Mouse (Mus musculus) intestine, embryonic 14.5 days (tissue): ENCODE measurements at regions not wholly inside any gene's neighbourhood (a gene's known extent, or its start where the extent isn't known, plus 50 kb on each side); places are given as distances from the start of the nearest gene placed in this dataset.

Source experiments
- ATAC-seq: fragments of 200-750 bp; cut with Nextera tagmentation; replicated peaks from 2 replicates; pipeline ENCODE4 v1.8.0; 2017; ENCODE audit warnings: low read depth, moderate number of reproducible peaks, moderate TSS enrichment, moderate library complexity; ENCODE audit not compliant: low FRiP score, low TSS enrichment
- DNase-seq: peaks from one replicate; pipeline ENCODE4 v3.0.0-alpha.2; 2018; ENCODE audit warnings: low spot score
- H3K27ac ChIP-seq: fragments of 300-500 bp; sonication (generic); 2 replicates; pipeline ENCODE4 v1.5.1; 2014; ENCODE audit warnings: low read depth, mild to moderate bottlenecking, control low read depth
- H3K27me3 ChIP-seq: fragments of 300-500 bp; sonication (generic); replicated peaks from 2 replicates; pipeline ENCODE4 v1.6.1; 2014; ENCODE audit warnings: low read length, control low read depth; ENCODE audit not compliant: control insufficient read depth, insufficient read depth
- H3K36me3 ChIP-seq: fragments of 300-500 bp; sonication (generic); 2 replicates; pipeline ENCODE4 v1.6.1; 2014; ENCODE audit warnings: low read length, control low read depth; ENCODE audit not compliant: control insufficient read depth, insufficient read depth
- H3K4me1 ChIP-seq: fragments of 300-500 bp; sonication (generic); replicated peaks from 2 replicates; pipeline ENCODE4 v1.6.1; 2014; ENCODE audit warnings: low read length, control low read depth, mixed read lengths; ENCODE audit not compliant: control insufficient read depth, insufficient read depth
- H3K4me2 ChIP-seq: fragments of 300-500 bp; sonication (generic); 2 replicates; pipeline ENCODE4 v1.6.1; 2014; ENCODE audit warnings: low read length
- H3K4me3 ChIP-seq: fragments of 300-500 bp; sonication (generic); 2 replicates; pipeline ENCODE4 v1.5.1; 2014; ENCODE audit warnings: low read depth, low read length, control low read depth, mixed read lengths
- H3K9ac ChIP-seq: fragments of 300-500 bp; sonication (generic); 2 replicates; pipeline ENCODE4 v1.6.1; 2014; ENCODE audit warnings: mild to moderate bottlenecking, low read length
- H3K9me3 ChIP-seq: fragments of 300-500 bp; sonication (generic); 2 replicates; pipeline ENCODE4 v1.6.1; 2016; ENCODE audit warnings: low read length, control low read depth; ENCODE audit not compliant: control insufficient read depth
- WGBS: fragments of 180-500 bp; shearing (Covaris S2); extraction: QIAGEN DNeasy Blood & Tissue Kit; methylation state at CpG from one replicate; pipeline ENCODE4 v1.1.7; 2014; 5-methylcytosine and 5-hydroxymethylcytosine counted together

- ATAC-seq (no peak), DNase-seq (no peak)
- Histone ChIP-seq H3K4me2 (no peak overlapping the region), H3K9ac (no peak overlapping the region), H3K27me3 (no peaks in the 10 kb centered on the region), H3K27ac (no peak overlapping the region), H3K36me3 (no peaks in the 10 kb centered on the region), H3K9me3 (no peaks in the 10 kb centered on the region), H3K4me1 (no peaks in the 10 kb centered on the region), H3K4me3 (no peak overlapping the region)
- 77% methylated on average over 9 of the region's 9 CpGs for WGBS
These were observed 56.1 kb upstream of the Rbfox1 start for GRCm38 (mm10) chr16:5829071-5829470.

GRCm38 (mm10) chr16:5823316-5823715 lies 61.8 kb upstream of the Rbfox1 start:
- H3K4me1 ChIP-seq: no peaks in the 10 kb centered on the region
- no peaks in the 10 kb centered on the region for H3K27me3 ChIP-seq
- no peak overlapping the region for H3K27ac ChIP-seq
- no peak overlapping the region for H3K4me2 ChIP-seq
- DNase-seq (no peak), ATAC-seq (no peak)
- WGBS: 39% methylated on average over 1 of the region's 1 CpGs
- H3K9me3 ChIP-seq: no peaks in the 10 kb centered on the region
- H3K9ac ChIP-seq: no peak overlapping the region
- H3K36me3 ChIP-seq: no peaks in the 10 kb centered on the region
- no peak overlapping the region for H3K4me3 ChIP-seq

GRCm38 (mm10) chr16:5817166-5817565 lies 68.0 kb upstream of the Rbfox1 start:
- no peaks in the 10 kb centered on the region for H3K36me3 ChIP-seq
- 48% methylated on average over 3 of the region's 3 CpGs for WGBS
- no peak overlapping the region for H3K27ac ChIP-seq
- ATAC-seq (no peak), DNase-seq (no peak)
- no peaks in the 10 kb centered on the region for H3K4me1 ChIP-seq
- no peak overlapping the region for H3K9ac ChIP-seq
- H3K9me3 ChIP-seq: no peaks in the 10 kb centered on the region
- no peaks in the 10 kb centered on the region for H3K27me3 ChIP-seq
- no peak overlapping the region for H3K4me3 ChIP-seq
- no peak overlapping the region for H3K4me2 ChIP-seq

GRCm38 (mm10) chr16:5812245-5812820 lies 72.8 kb upstream of the Rbfox1 start:
- no peak for ATAC-seq
- H3K4me1 ChIP-seq: no peaks in the 10 kb centered on the region
- no peaks in the 10 kb centered on the region for H3K9me3 ChIP-seq
- no peaks in the 10 kb centered on the region for H3K27me3 ChIP-seq
- no peak overlapping the region for H3K9ac ChIP-seq
- no peak overlapping the region for H3K4me2 ChIP-seq
- peak; percentile 35 for DNase-seq
- no peak overlapping the region for H3K27ac ChIP-seq
- no peak overlapping the region for H3K4me3 ChIP-seq
- 77% methylated on average over 2 of the region's 2 CpGs for WGBS
- H3K36me3 ChIP-seq: no peaks in the 10 kb centered on the region

- Histone ChIP-seq H3K36me3 (no peaks in the 10 kb centered on the region), H3K9me3 (no peaks in the 10 kb centered on the region), H3K4me2 (no peak overlapping the region), H3K27me3 (no peaks in the 10 kb centered on the region), H3K4me3 (no peak overlapping the region), H3K9ac (no peak overlapping the region), H3K27ac (no peak overlapping the region), H3K4me1 (no peaks in the 10 kb centered on the region)
- DNase-seq (no peak), ATAC-seq (no peak)
- 49% methylated on average over 2 of the region's 2 CpGs for WGBS
These were observed 73.5 kb upstream of the Rbfox1 start for GRCm38 (mm10) chr16:5811654-5811992.

- Histone ChIP-seq H3K36me3 (no peaks in the 10 kb centered on the region), H3K4me1 (no peaks in the 10 kb centered on the region), H3K4me2 (no peak overlapping the region), H3K4me3 (no peak overlapping the region), H3K27ac (no peak overlapping the region), H3K27me3 (no peaks in the 10 kb centered on the region), H3K9me3 (no peaks in the 10 kb centered on the region), H3K9ac (no peak overlapping the region)
- no peak for ATAC-seq
- 49% methylated on average over 10 of the region's 10 CpGs for WGBS
- peak; percentile 32 for DNase-seq
These were observed 74.0 kb upstream of the Rbfox1 start for GRCm38 (mm10) chr16:5810986-5811653.

GRCm38 (mm10) chr16:5798188-5798587 lies 87.0 kb upstream of the Rbfox1 start:
- Histone ChIP-seq H3K27me3 (no peaks in the 10 kb centered on the region), H3K4me3 (no peak overlapping the region), H3K27ac (no peak overlapping the region), H3K36me3 (no peaks in the 10 kb centered on the region), H3K9me3 (no peaks in the 10 kb centered on the region), H3K4me1 (no peaks in the 10 kb centered on the region), H3K9ac (no peak overlapping the region), H3K4me2 (no peak overlapping the region)
- ATAC-seq: no peak
- no peak for DNase-seq
- WGBS: 63% methylated on average over 7 of the region's 7 CpGs

DNA sequence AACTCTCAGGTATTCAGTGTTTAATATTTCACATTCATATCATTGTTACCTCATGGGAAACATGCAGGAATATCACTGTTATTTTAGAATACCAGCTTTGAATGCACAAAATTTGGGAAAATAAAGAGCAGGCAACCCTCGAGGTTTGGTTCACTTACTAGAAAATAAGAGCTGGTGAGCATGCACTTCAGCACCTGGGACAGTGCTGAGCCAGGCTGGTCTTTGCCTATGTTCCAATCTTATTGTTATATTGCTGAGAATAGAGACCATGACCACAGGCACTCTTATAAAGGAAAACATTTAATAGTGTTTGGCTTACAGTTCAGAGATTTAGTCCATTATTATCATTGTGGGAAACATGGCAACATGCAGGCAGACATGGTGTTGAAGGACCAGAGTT lies 92.9 kb upstream of the Rbfox1 start:
- Histone ChIP-seq H3K9me3 (no peaks in the 10 kb centered on the region), H3K36me3 (no peaks in the 10 kb centered on the region), H3K27ac (no peak overlapping the region), H3K4me2 (no peak overlapping the region), H3K4me3 (no peak overlapping the region), H3K9ac (no peak overlapping the region), H3K4me1 (no peaks in the 10 kb centered on the region), H3K27me3 (no peaks in the 10 kb centered on the region)
- WGBS: 49% methylated on average over 1 of the region's 1 CpGs
- DNase-seq (no peak), ATAC-seq (no peak)

- H3K4me2 ChIP-seq: no peak overlapping the region
- no peak overlapping the region for H3K9ac ChIP-seq
- 89% methylated on average over 3 of the region's 3 CpGs for WGBS
- ATAC-seq (no peak), DNase-seq (no peak)
- H3K4me1 ChIP-seq: no peaks in the 10 kb centered on the region
- H3K36me3 ChIP-seq: no peaks in the 10 kb centered on the region
- H3K27me3 ChIP-seq: no peaks in the 10 kb centered on the region
- no peak overlapping the region for H3K27ac ChIP-seq
- no peaks in the 10 kb centered on the region for H3K9me3 ChIP-seq
- H3K4me3 ChIP-seq: no peak overlapping the region
These were observed 95.0 kb upstream of the Rbfox1 start for GRCm38 (mm10) chr16:5790161-5790560.
